Mouse (Mus musculus) granulocyte monocyte progenitor cell, adult 5-6 weeks (primary cell): ENCODE measurements around the gene F8. TPM values are rescaled to one million over a fixed set of nuclear protein-coding genes. Genes with fewer than 3 reads are reported as not detected.
A peak's percentile ranks its signal among the peaks of the same experiment; 100 is the strongest.

Experiments used
- ATAC-seq: replicated peaks from 2 replicates; pipeline ENCODE4 v1.8.0; 2016; ENCODE audit warnings: mild to moderate bottlenecking, moderate TSS enrichment, inconsistent platforms; ENCODE audit not compliant: poor library complexity, severe bottlenecking
- total RNA-seq, 2 experiments: library from RNA; stranded (forward) in 1 of 2; stranded (reverse) in 1 of 2; fragments of 200-712, 200-1000 nt in 1 of 2; fragments of >200 nt in 1 of 2; fragmentation: Nextera tagmentation in 1 of 2; gene quantifications; 2 replicates each; pipeline ENCODE4 v1.2.3; 2014 to 2017

F8 gene
- total RNA-seq (2014; fragmentation: Nextera tagmentation) (0.83 TPM in 1 of 2 replicates, not detected in the other), total RNA-seq (2017) (0.36 and 1.1 TPM in 2 replicates)

- peak; percentile 100 for ATAC-seq
Observed at GRCm38 (mm10) chrX:75382195-75382771, at the start of gene F8, which contains the start of gene Fundc2. Gene F8 (minus strand): TSS chrX:75382615. Gene Fundc2 (plus strand): TSS chrX:75382399.

GRCm38 (mm10) chrX:75415936-75416785 is 33.7 kb upstream of the F8 start, which contains the start of the genes Cmc4, Mtcp1 and Brcc3:
Gene Cmc4 (minus strand): TSS chrX:75416584.
Gene Mtcp1 (minus strand): TSS chrX:75416588.
Gene Brcc3 (plus strand): TSS chrX:75416628.
- peak; percentile 97 for ATAC-seq

- ATAC-seq: no peak
Observed at GRCm38 (mm10) chrX:75409711-75410110, 27.3 kb upstream of the F8 start.

GRCm38 (mm10) chrX:75403350-75403749 is 20.9 kb upstream of the F8 start:
- no peak for ATAC-seq

GRCm38 (mm10) chrX:75402668-75403067 is 20.3 kb upstream of the F8 start:
- no peak; the same call in 1 of the 2 replicates for ATAC-seq

GRCm38 (mm10) chrX:75399471-75399870 is 17.1 kb upstream of the F8 start:
- ATAC-seq: no peak

- no peak for ATAC-seq
Observed at GRCm38 (mm10) chrX:75381699-75382098, 716 bp downstream of the F8 start.

- peak; percentile 46; the same call in 1 of the 2 replicates for ATAC-seq
Observed at GRCm38 (mm10) chrX:75381176-75381575, 1.2 kb downstream of the F8 start.

GRCm38 (mm10) chrX:75376815-75377214 is 5.6 kb downstream of the F8 start:
- ATAC-seq: no peak

GRCm38 (mm10) chrX:75372666-75373425 is 9.6 kb downstream of the F8 start:
- no peak for ATAC-seq

- no peak for ATAC-seq
Observed at GRCm38 (mm10) chrX:75370197-75370596, 12.2 kb downstream of the F8 start.

- ATAC-seq: no peak
Observed at GRCm38 (mm10) chrX:75323556-75323955, 58.9 kb downstream of the F8 start.

- ATAC-seq: no peak
Observed at GRCm38 (mm10) chrX:75271676-75272075, 110.7 kb downstream of the F8 start.

- ATAC-seq: peak; percentile 68
Observed at GRCm38 (mm10) chrX:75233603-75234376, 148.6 kb downstream of the F8 start.

- no peak for ATAC-seq
Observed at GRCm38 (mm10) chrX:75231456-75231855, 151.0 kb downstream of the F8 start.

GRCm38 (mm10) chrX:75163670-75164069 is 218.7 kb downstream of the F8 start, which contains the start of gene Smim9:
Gene Smim9 (minus strand): TSS chrX:75163770.
- ATAC-seq: no peak

- peak; percentile 93 for ATAC-seq
Observed at GRCm38 (mm10) chrX:75155576-75156243, 226.7 kb downstream of the F8 start.

GRCm38 (mm10) chrX:75152249-75152648 is 230.2 kb downstream of the F8 start:
- ATAC-seq: no peak

- no peak for ATAC-seq
Observed at GRCm38 (mm10) chrX:75150304-75150703, 232.1 kb downstream of the F8 start.
